ENCODE assay signal across 22 mouse cellular contexts in genomic region chr8:57754066-57754465, GRCm38 (mm10).
DNase-seq lines count a peak whose midpoint lies in the region; ATAC-seq lines count a peak whose summit lies in the region.
"Had no signal": no experiment of that assay in that cellular context is flagged by ENCODE, and none has a peak within 500 bp of the region (broad histone marks: within the 10 kb centered on the region; RNA-seq: fewer than 3 reads in every experiment).

No protein-coding gene starts in this region.

- WGBS in hindbrain, embryonic 13.5 days, result 42% methylated on average over 6 of the region's 6 CpGs
- WGBS in hindbrain, embryonic 10.5 days, result 76% methylated on average over 6 of the region's 6 CpGs
- WGBS in midbrain, embryonic 11.5 days, result 56% methylated on average over 6 of the region's 6 CpGs
- 72% methylated on average over 6 of the region's 6 CpGs for WGBS in midbrain, embryonic 10.5 days
- WGBS in hindbrain, embryonic 16.5 days, result 37% methylated on average over 6 of the region's 6 CpGs
- WGBS in neural tube, embryonic 14.5 days, result 28% methylated on average over 6 of the region's 6 CpGs

- DNase-seq in hindbrain, embryonic 10.5 days (ENCODE audit: low spot score), result no peak
- DNase-seq in midbrain, embryonic 11.5 days (ENCODE audit: low spot score, missing footprints), result peak; percentile 8
- DNase-seq in midbrain, embryonic 10.5 days (ENCODE audit: low spot score), result no peak
- no peak for DNase-seq in spleen, postnatal 4 days (ENCODE audit: low spot score in 2 of 2)
- DNase-seq in urinary bladder, postnatal 36 days (ENCODE audit: low spot score in 2 of 2), result no peak
- DNase-seq: adrenal gland, postnatal 25 days; cerebellum, adult 18-20 months; cerebellum, postnatal 36 days; kidney, adult 9 months; kidney, postnatal 25 days; lung, adult 18-20 months; right cerebral cortex, postnatal 25 days; thymus, adult 18-20 months had no signal

- no peaks in the 10 kb centered on the region; the same call in 1 of the 2 replicates for H3K9me3 ChIP-seq in hindbrain, embryonic 13.5 days
- H3K9me3 ChIP-seq in hindbrain, embryonic 10.5 days, result no peaks in the 10 kb centered on the region
- no peaks in the 10 kb centered on the region for H3K9me3 ChIP-seq in midbrain, embryonic 11.5 days (ENCODE audit: control insufficient read depth, low read length)
- no peaks in the 10 kb centered on the region for H3K9me3 ChIP-seq in midbrain, embryonic 10.5 days (replicated peaks)
- H3K9me3 ChIP-seq in hindbrain, embryonic 16.5 days (ENCODE audit: control insufficient read depth, low read length), result no peaks in the 10 kb centered on the region
- no peaks in the 10 kb centered on the region for H3K9me3 ChIP-seq in neural tube, embryonic 14.5 days (ENCODE audit: control insufficient read depth, low read length)
- H3K9me3 ChIP-seq: embryonic facial prominence, embryonic 15.5 days; heart, embryonic 13.5 days; neural tube, embryonic 12.5 days; stomach, embryonic 15.5 days had no signal

- H3K4me3 ChIP-seq in hindbrain, embryonic 13.5 days, result no peak overlapping the region
- H3K4me3 ChIP-seq in hindbrain, embryonic 10.5 days, result no peak overlapping the region
- no peak overlapping the region for H3K4me3 ChIP-seq in midbrain, embryonic 11.5 days (ENCODE audit: low read depth, low read length)
- no peak overlapping the region for H3K4me3 ChIP-seq in midbrain, embryonic 10.5 days
- H3K4me3 ChIP-seq in hindbrain, embryonic 16.5 days (ENCODE audit: low read length), result no peak overlapping the region
- H3K4me3 ChIP-seq in neural tube, embryonic 14.5 days (ENCODE audit: low read depth, low read length), result no peak overlapping the region
- H3K4me3 ChIP-seq: embryonic facial prominence, embryonic 15.5 days; heart, embryonic 13.5 days; neural tube, embryonic 12.5 days; stomach, embryonic 15.5 days had no signal

- H3K9ac ChIP-seq in hindbrain, embryonic 13.5 days, result no peak overlapping the region
- H3K9ac ChIP-seq in midbrain, embryonic 11.5 days (ENCODE audit: low read length), result no peak overlapping the region
- H3K9ac ChIP-seq in hindbrain, embryonic 16.5 days (ENCODE audit: low read depth, low read length), result no peak overlapping the region
- H3K9ac ChIP-seq in neural tube, embryonic 14.5 days (replicated peaks; ENCODE audit: low read depth, low read length), result no peak overlapping the region
- H3K9ac ChIP-seq: embryonic facial prominence, embryonic 15.5 days; heart, embryonic 13.5 days; neural tube, embryonic 12.5 days; stomach, embryonic 15.5 days had no signal

- H3K27ac ChIP-seq in hindbrain, embryonic 13.5 days, result no peak overlapping the region
- H3K27ac ChIP-seq in hindbrain, embryonic 10.5 days, result no peak overlapping the region
- H3K27ac ChIP-seq in midbrain, embryonic 11.5 days (ENCODE audit: low read depth, low read length), result no peak overlapping the region
- no peak overlapping the region for H3K27ac ChIP-seq in midbrain, embryonic 10.5 days (replicated peaks)
- no peak overlapping the region for H3K27ac ChIP-seq in hindbrain, embryonic 16.5 days (ENCODE audit: low read depth, low read length)
- no peak overlapping the region for H3K27ac ChIP-seq in neural tube, embryonic 14.5 days (ENCODE audit: low read depth, low read length)
- H3K27ac ChIP-seq: embryonic facial prominence, embryonic 15.5 days; heart, embryonic 13.5 days; neural tube, embryonic 12.5 days; stomach, embryonic 15.5 days had no signal

- ATAC-seq in hindbrain, embryonic 13.5 days (ENCODE audit: low FRiP score), result no peak
- ATAC-seq in midbrain, embryonic 11.5 days (ENCODE audit: low FRiP score), result no peak
- peak; percentile 61 for ATAC-seq in hindbrain, embryonic 16.5 days
- ATAC-seq in neural tube, embryonic 14.5 days (ENCODE audit: low read depth), result 0 out of 2 replicates have a peak, but pooled peaks have one; percentile 24

- no peaks in the 10 kb centered on the region for H3K36me3 ChIP-seq in hindbrain, embryonic 13.5 days
- H3K36me3 ChIP-seq in hindbrain, embryonic 10.5 days, result no peaks in the 10 kb centered on the region
- no peaks in the 10 kb centered on the region for H3K36me3 ChIP-seq in midbrain, embryonic 11.5 days (ENCODE audit: control insufficient read depth, insufficient read depth, low read length)
- H3K36me3 ChIP-seq in midbrain, embryonic 10.5 days, result no peaks in the 10 kb centered on the region
- no peaks in the 10 kb centered on the region for H3K36me3 ChIP-seq in hindbrain, embryonic 16.5 days (ENCODE audit: control insufficient read depth, insufficient read depth, low read length)
- H3K36me3 ChIP-seq in neural tube, embryonic 14.5 days (ENCODE audit: control insufficient read depth, insufficient read depth, low read length), result no peaks in the 10 kb centered on the region
- H3K36me3 ChIP-seq: embryonic facial prominence, embryonic 15.5 days; heart, embryonic 13.5 days; neural tube, embryonic 12.5 days; stomach, embryonic 15.5 days had no signal

- no peaks in the 10 kb centered on the region for H3K27me3 ChIP-seq in hindbrain, embryonic 13.5 days
- no peaks in the 10 kb centered on the region for H3K27me3 ChIP-seq in hindbrain, embryonic 10.5 days (ENCODE audit: insufficient read depth, poor library complexity, severe bottlenecking)
- no peaks in the 10 kb centered on the region for H3K27me3 ChIP-seq in midbrain, embryonic 11.5 days (ENCODE audit: control insufficient read depth, insufficient read depth, low read length)
- no peaks in the 10 kb centered on the region for H3K27me3 ChIP-seq in midbrain, embryonic 10.5 days (ENCODE audit: low read depth, poor library complexity, severe bottlenecking)
- no peaks in the 10 kb centered on the region for H3K27me3 ChIP-seq in hindbrain, embryonic 16.5 days (replicated peaks; ENCODE audit: control insufficient read depth, insufficient read depth, low read length)
- H3K27me3 ChIP-seq in neural tube, embryonic 14.5 days (ENCODE audit: control insufficient read depth, insufficient read depth, low read length), result no peaks in the 10 kb centered on the region
- H3K27me3 ChIP-seq: CH12.LX; embryonic facial prominence, embryonic 15.5 days; heart, embryonic 13.5 days; neural tube, embryonic 12.5 days; stomach, embryonic 15.5 days had no signal

- 0 out of 2 replicates have a peak overlapping the region, but pooled peaks have one; percentile 7 for H3K4me2 ChIP-seq in hindbrain, embryonic 13.5 days
- H3K4me2 ChIP-seq in midbrain, embryonic 11.5 days, result no peak overlapping the region
- H3K4me2 ChIP-seq in hindbrain, embryonic 16.5 days (ENCODE audit: low read length), result no peak overlapping the region
- no peak overlapping the region for H3K4me2 ChIP-seq in neural tube, embryonic 14.5 days (ENCODE audit: low read depth, low read length)
- H3K4me2 ChIP-seq: embryonic facial prominence, embryonic 15.5 days; heart, embryonic 13.5 days; liver, embryonic 11.5 days; neural tube, embryonic 12.5 days; stomach, embryonic 15.5 days had no signal

- 0 out of 2 replicates have a peak, but pooled peaks cover 5% of the 10 kb centered on the region for H3K4me1 ChIP-seq in hindbrain, embryonic 13.5 days (replicated peaks)
- no peaks in the 10 kb centered on the region for H3K4me1 ChIP-seq in hindbrain, embryonic 10.5 days (replicated peaks)
- no peaks in the 10 kb centered on the region for H3K4me1 ChIP-seq in midbrain, embryonic 11.5 days (ENCODE audit: control insufficient read depth, insufficient read depth, low read length)
- peaks cover 9% of the 10 kb centered on the region for H3K4me1 ChIP-seq in midbrain, embryonic 10.5 days
- H3K4me1 ChIP-seq in hindbrain, embryonic 16.5 days (ENCODE audit: control insufficient read depth, insufficient read depth, low read depth, low read length), result no peaks in the 10 kb centered on the region
- H3K4me1 ChIP-seq in neural tube, embryonic 14.5 days (ENCODE audit: control insufficient read depth, insufficient read depth, low read length), result peaks cover 2% of the 10 kb centered on the region; the same call in 1 of the 2 replicates
- H3K4me1 ChIP-seq: embryonic facial prominence, embryonic 15.5 days; heart, embryonic 13.5 days; stomach, embryonic 15.5 days had no signal

Comparison
In these comparisons a context has a peak if more than half of its experiments do, and no peak if none do; other contexts are left out.
1. ATAC-seq: peak in hindbrain, embryonic 16.5 days (single experiment) and neural tube, embryonic 14.5 days (single experiment); none in hindbrain, embryonic 13.5 days (single experiment) and midbrain, embryonic 11.5 days (single experiment).